Mouse (Mus musculus): ENCODE results near the gene Spata2.

DNA sequence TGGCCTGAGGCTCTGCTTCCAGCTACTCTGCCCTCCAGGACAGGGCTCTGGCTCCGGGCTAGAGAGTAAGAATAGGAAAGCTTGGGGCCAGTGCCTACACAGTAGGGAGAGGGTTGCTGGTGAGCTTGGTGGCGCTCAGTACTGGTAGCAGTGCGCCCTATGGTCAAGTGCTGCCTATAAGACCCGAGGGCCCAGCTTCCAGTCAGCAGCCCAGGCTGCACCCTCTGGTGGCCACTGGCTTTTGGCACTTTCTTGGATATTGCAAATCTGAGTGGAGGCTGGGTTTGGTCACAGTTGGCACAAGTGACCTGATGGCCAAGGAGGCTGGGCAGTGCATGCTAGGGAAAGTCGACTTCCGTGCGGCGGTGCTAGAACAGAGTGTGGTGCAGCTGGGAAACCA is 42.0 kb downstream of the Spata2 start:
- TF ChIP-seq CTCF (IDR thresholded peaks at IDR 0.05; ENCODE audit: borderline replicate concordance, control insufficient read depth, extremely low read depth, insufficient read depth, low read length, poor library complexity) = no peak
- TF ChIP-seq POLR2A (IDR thresholded peaks at IDR 0.05; ENCODE audit: control insufficient read depth, extremely low read depth, insufficient read depth, low read length, poor library complexity) = no peak

Measured in thymus, adult 2 months (tissue).